Mouse (Mus musculus): Measurements from ENCODE around the gene Gm11273.

DNA sequence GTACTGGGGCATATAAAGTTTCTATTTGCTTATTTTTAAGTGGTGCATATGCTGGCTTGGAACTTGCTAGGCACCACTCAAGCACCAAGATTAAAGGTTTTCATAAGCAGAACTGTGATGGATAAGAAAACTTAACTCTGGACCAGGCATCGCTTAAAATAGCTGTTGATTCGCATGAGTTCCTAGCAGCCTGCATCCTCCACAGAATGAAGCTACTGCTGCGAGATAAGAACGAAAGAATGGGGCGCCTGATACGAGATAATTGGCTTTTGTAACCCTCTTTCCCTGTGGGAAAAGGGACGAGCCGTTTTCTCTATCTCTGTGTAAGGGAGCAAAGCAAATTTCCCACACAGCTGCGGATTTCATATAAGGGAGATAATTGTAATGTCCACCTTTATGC lies 32.1 kb downstream of the Gm11273 start:
- no peak for TF ChIP-seq CTCF (IDR thresholded peaks at IDR 0.05; ENCODE audit: borderline replicate concordance, insufficient read depth, low read length)
- no peak for TF ChIP-seq POLR2A (IDR thresholded peaks at IDR 0.05; ENCODE audit: low read depth, low read length)

Data from embryonic fibroblast, embryonic 13.5 days (primary cell).